Mouse (Mus musculus) stomach, postnatal 0 days (tissue): ENCODE measurements around the gene Ddost.

ENCODE experiments used
- CTCF ChIP-seq: IDR thresholded peaks from 2 replicates; pipeline ENCODE4 v1.5.1; 2016; ENCODE audit warnings: antibody characterized with exemption, low read depth, mild to moderate bottlenecking, moderate library complexity
- EP300 ChIP-seq: optimal IDR thresholded peaks from 2 replicates; pipeline ENCODE3; 2016; ENCODE audit warnings: antibody characterized with exemption

DNA sequence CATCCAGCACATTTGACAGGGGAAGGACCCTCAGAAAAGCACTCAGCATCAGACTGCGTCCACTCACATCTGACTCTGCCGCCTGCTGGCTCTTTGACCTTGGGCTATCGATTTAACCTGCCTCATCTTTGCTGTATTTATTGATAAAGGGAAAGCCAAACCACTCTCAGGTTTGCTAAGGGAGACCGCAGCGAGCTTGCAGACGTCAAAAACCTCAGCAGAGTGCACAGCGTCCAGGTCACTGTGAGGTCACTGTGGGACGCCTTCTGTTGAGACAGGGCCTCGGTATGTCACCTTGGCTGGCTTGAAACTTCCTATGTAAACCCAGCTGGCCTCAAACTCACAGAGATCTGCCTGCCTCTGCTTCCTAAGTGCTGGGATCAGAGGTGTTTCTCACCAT lies 32.8 kb downstream of the Ddost start:
- TF ChIP-seq CTCF (no peak), EP300 (no peak)
